Mouse (Mus musculus) neural tube, embryonic 11.5 days (tissue): ENCODE measurements around the gene Stn1. TPM values are rescaled to one million over a fixed set of nuclear protein-coding genes. Genes with fewer than 3 reads are reported as not detected.

ENCODE experiments used
- ATAC-seq: fragments of 200-750 bp; cut with Nextera tagmentation; 2 replicates; pipeline ENCODE4 v1.8.0; 2017; ENCODE audit warnings: moderate number of reproducible peaks, mild to moderate bottlenecking, moderate TSS enrichment, moderate library complexity; ENCODE audit not compliant: insufficient read depth, low FRiP score, low TSS enrichment
- DNase-seq: peaks from one replicate; pipeline ENCODE4 v3.0.0-alpha.2; 2015; ENCODE audit warnings: low spot score
- H3K27ac ChIP-seq: fragments of 300-500 bp; sonication (generic); 2 replicates; pipeline ENCODE4 v1.5.1; 2014; ENCODE audit warnings: low read depth, mild to moderate bottlenecking, low read length
- H3K27me3 ChIP-seq: fragments of 300-500 bp; sonication (generic); 2 replicates; pipeline ENCODE4 v1.6.1; 2014; ENCODE audit warnings: mild to moderate bottlenecking, low read length, mixed read lengths; ENCODE audit not compliant: control insufficient read depth, insufficient read depth
- H3K36me3 ChIP-seq: fragments of 300-500 bp; sonication (generic); 2 replicates; pipeline ENCODE4 v1.6.1; 2014; ENCODE audit warnings: mild to moderate bottlenecking, low read length, moderate library complexity, mixed read lengths; ENCODE audit not compliant: control insufficient read depth, insufficient read depth
- H3K4me1 ChIP-seq: fragments of 300-500 bp; sonication (generic); 2 replicates; pipeline ENCODE4 v1.6.1; 2014; ENCODE audit warnings: low read length, mixed read lengths; ENCODE audit not compliant: control insufficient read depth, insufficient read depth
- H3K4me2 ChIP-seq: fragments of 300-500 bp; sonication (generic); 2 replicates; pipeline ENCODE4 v1.6.1; 2014; ENCODE audit warnings: low read depth, mild to moderate bottlenecking, moderate library complexity
- H3K4me3 ChIP-seq: fragments of 300-500 bp; sonication (generic); 2 replicates; pipeline ENCODE4 v1.5.1; 2014; ENCODE audit warnings: low read depth, low read length
- H3K9ac ChIP-seq: fragments of 300-500 bp; sonication (generic); 2 replicates; pipeline ENCODE4 v1.6.1; 2014; ENCODE audit warnings: mild to moderate bottlenecking, low read length
- H3K9me3 ChIP-seq: fragments of 300-500 bp; sonication (generic); 2 replicates; pipeline ENCODE4 v1.6.1; 2016; ENCODE audit warnings: low read length; ENCODE audit not compliant: control insufficient read depth
- WGBS: fragments of 180-500 bp; shearing (Covaris S2); extraction: QIAGEN DNeasy Blood & Tissue Kit; methylation state at CpG from one replicate; pipeline ENCODE4 v1.1.7; 2014; 5-methylcytosine and 5-hydroxymethylcytosine counted together
- polyA plus RNA-seq: library from polyadenylated mRNA; unstranded; fragments of >200 nt; fragmentation: Nextera tagmentation; extraction: Ambion mirVana; gene quantifications from 2 replicates; pipeline ENCODE4 v1.2.1, GENCODE M21; 2014

Gene Stn1
- polyA plus RNA-seq, 1 experiment from 2014 or later: 56.7 TPM

- Histone ChIP-seq H3K4me3 (peak within 1 kb of the TSS; percentile 56), H3K9ac (peak within 1 kb of the TSS; percentile 63), H3K27me3 (no peaks in the 10 kb centered on the region), H3K4me1 (0 out of 2 replicates have a peak, but pooled peaks cover 4% of the 10 kb centered on the region), H3K9me3 (no peaks in the 10 kb centered on the region), H3K27ac (peak within 1 kb of the TSS; percentile 87), H3K36me3 (no peaks in the 10 kb centered on the region), H3K4me2 (peak within 1 kb of the TSS; percentile 87)
- peak; percentile 85 for DNase-seq
- peak; percentile 89 for ATAC-seq
- 1% methylated on average over 61 of the region's 70 CpGs for WGBS
Measured at GRCm38 (mm10) chr19:47464304-47465241, 72.7 kb downstream of the Stn1 start, which contains the start of gene Sh3pxd2a. TSS of gene Sh3pxd2a (minus strand) at chr19:47464401.

GRCm38 (mm10) chr19:47463636-47464303, 73.5 kb downstream of the Stn1 start:
- ATAC-seq (peak; percentile 63), DNase-seq (peak; percentile 81)
- H3K4me1 ChIP-seq: 0 out of 2 replicates have a peak, but pooled peaks cover 4% of the 10 kb centered on the region
- WGBS: under 1% methylated on average over 46 of the region's 46 CpGs
- no peaks in the 10 kb centered on the region for H3K36me3 ChIP-seq
- H3K9ac ChIP-seq: peak overlapping the region; percentile 63
- no peaks in the 10 kb centered on the region for H3K27me3 ChIP-seq
- peak overlapping the region; percentile 56 for H3K4me3 ChIP-seq
- H3K4me2 ChIP-seq: peak overlapping the region; percentile 87
- H3K27ac ChIP-seq: peak overlapping the region; percentile 87
- no peaks in the 10 kb centered on the region for H3K9me3 ChIP-seq

- H3K27ac ChIP-seq: peak overlapping the region; percentile 87
- H3K4me1 ChIP-seq: peaks cover 4% of the 10 kb centered on the region; the same call in 1 of the 2 replicates
- H3K27me3 ChIP-seq: no peaks in the 10 kb centered on the region
- no peaks in the 10 kb centered on the region for H3K36me3 ChIP-seq
- under 1% methylated on average over 13 of the region's 13 CpGs for WGBS
- peak overlapping the region; percentile 87 for H3K4me2 ChIP-seq
- peak overlapping the region; percentile 63 for H3K9ac ChIP-seq
- no peak for ATAC-seq
- no peaks in the 10 kb centered on the region for H3K9me3 ChIP-seq
- DNase-seq: peak; percentile 59
- H3K4me3 ChIP-seq: peak overlapping the region; percentile 56
Measured at GRCm38 (mm10) chr19:47463206-47463605, 74.1 kb downstream of the Stn1 start.

- Histone ChIP-seq H3K9me3 (no peaks in the 10 kb centered on the region), H3K27ac (no peak overlapping the region), H3K36me3 (no peaks in the 10 kb centered on the region), H3K4me2 (peak overlapping the region; percentile 87), H3K4me1 (peaks cover 4% of the 10 kb centered on the region; the same call in 1 of the 2 replicates), H3K4me3 (peak overlapping the region; percentile 56), H3K9ac (no peak overlapping the region; the same call in 1 of the 2 replicates), H3K27me3 (no peaks in the 10 kb centered on the region)
- WGBS: 29% methylated on average over 6 of the region's 6 CpGs
- no peak for DNase-seq
- ATAC-seq: no peak
Measured at GRCm38 (mm10) chr19:47462725-47463124, 74.6 kb downstream of the Stn1 start.

- Histone ChIP-seq H3K27me3 (no peaks in the 10 kb centered on the region), H3K27ac (no peak overlapping the region), H3K4me1 (peaks cover 8% of the 10 kb centered on the region; the same call in 1 of the 2 replicates), H3K36me3 (no peaks in the 10 kb centered on the region), H3K4me2 (no peak overlapping the region), H3K9ac (no peak overlapping the region), H3K9me3 (no peaks in the 10 kb centered on the region), H3K4me3 (no peak overlapping the region)
- DNase-seq: no peak
- 96% methylated on average over 3 of the region's 3 CpGs for WGBS
- ATAC-seq: no peak
Measured at GRCm38 (mm10) chr19:47461838-47462237, 75.5 kb downstream of the Stn1 start.

GRCm38 (mm10) chr19:47461386-47461785, 75.9 kb downstream of the Stn1 start:
- H3K36me3 ChIP-seq: no peaks in the 10 kb centered on the region
- no peaks in the 10 kb centered on the region for H3K27me3 ChIP-seq
- H3K27ac ChIP-seq: no peak overlapping the region
- H3K4me2 ChIP-seq: no peak overlapping the region
- DNase-seq (no peak), ATAC-seq (no peak)
- H3K4me1 ChIP-seq: peaks cover 8% of the 10 kb centered on the region; the same call in 1 of the 2 replicates
- no peak overlapping the region for H3K9ac ChIP-seq
- no peak overlapping the region for H3K4me3 ChIP-seq
- WGBS: 83% methylated on average over 9 of the region's 9 CpGs
- H3K9me3 ChIP-seq: no peaks in the 10 kb centered on the region

GRCm38 (mm10) chr19:47460120-47460960, 77.0 kb downstream of the Stn1 start:
- no peak overlapping the region for H3K9ac ChIP-seq
- ATAC-seq: no peak
- no peaks in the 10 kb centered on the region for H3K27me3 ChIP-seq
- no peak overlapping the region for H3K4me2 ChIP-seq
- DNase-seq: no peak
- peaks cover 8% of the 10 kb centered on the region; the same call in 1 of the 2 replicates for H3K4me1 ChIP-seq
- WGBS: 60% methylated on average over 19 of the region's 19 CpGs
- no peaks in the 10 kb centered on the region for H3K36me3 ChIP-seq
- H3K4me3 ChIP-seq: no peak overlapping the region
- no peaks in the 10 kb centered on the region for H3K9me3 ChIP-seq
- no peak overlapping the region for H3K27ac ChIP-seq

- DNase-seq (no peak), ATAC-seq (no peak)
- no peaks in the 10 kb centered on the region for H3K36me3 ChIP-seq
- H3K9me3 ChIP-seq: no peaks in the 10 kb centered on the region
- no peaks in the 10 kb centered on the region for H3K27me3 ChIP-seq
- H3K27ac ChIP-seq: no peak overlapping the region
- H3K4me3 ChIP-seq: no peak overlapping the region
- H3K4me2 ChIP-seq: no peak overlapping the region
- peaks cover 8% of the 10 kb centered on the region; the same call in 1 of the 2 replicates for H3K4me1 ChIP-seq
- no peak overlapping the region for H3K9ac ChIP-seq
- WGBS: 92% methylated on average over 5 of the region's 5 CpGs
Measured at GRCm38 (mm10) chr19:47459214-47459613, 78.1 kb downstream of the Stn1 start.
